Mouse (Mus musculus) heart, embryonic 13.5 days (tissue): ENCODE results near the gene Exog. TPM values are rescaled to one million over a fixed set of nuclear protein-coding genes. Genes with fewer than 3 reads are reported as not detected.

Experiments used
- ATAC-seq: fragments of 200-750 bp; cut with Nextera tagmentation; 2 replicates; pipeline ENCODE4 v1.8.0; 2017; ENCODE audit warnings: moderate TSS enrichment; ENCODE audit not compliant: insufficient number of reproducible peaks, low FRiP score, low TSS enrichment; ENCODE audit errors: extremely low read depth
- H3K27ac ChIP-seq: fragments of 300-500 bp; sonication (generic); replicated peaks from 2 replicates; pipeline ENCODE4 v1.5.1; 2015; ENCODE audit warnings: moderate library complexity, mild to moderate bottlenecking, inconsistent platforms
- H3K27me3 ChIP-seq: fragments of 300-500 bp; sonication (generic); replicated peaks from 2 replicates; pipeline ENCODE4 v1.6.1; 2015; ENCODE audit warnings: mild to moderate bottlenecking, inconsistent platforms
- H3K36me3 ChIP-seq: fragments of 300-500 bp; sonication (generic); 2 replicates; pipeline ENCODE4 v1.6.1; 2015; ENCODE audit warnings: mild to moderate bottlenecking, inconsistent platforms
- H3K4me1 ChIP-seq: fragments of 300-500 bp; sonication (generic); 2 replicates; pipeline ENCODE4 v1.6.1; 2015; ENCODE audit warnings: inconsistent platforms
- H3K4me2 ChIP-seq: fragments of 300-500 bp; sonication (generic); 2 replicates; pipeline ENCODE4 v1.6.1; 2015; ENCODE audit warnings: inconsistent platforms, mild to moderate bottlenecking, moderate library complexity
- H3K4me3 ChIP-seq: fragments of 300-500 bp; sonication (generic); 2 replicates; pipeline ENCODE4 v1.5.1; 2015; ENCODE audit warnings: moderate library complexity, mild to moderate bottlenecking, inconsistent platforms
- H3K9ac ChIP-seq: fragments of 300-500 bp; sonication (generic); 2 replicates; pipeline ENCODE4 v1.6.1; 2015; ENCODE audit warnings: inconsistent platforms, mild to moderate bottlenecking, moderate library complexity
- H3K9me3 ChIP-seq: fragments of 300-500 bp; sonication (generic); 2 replicates; pipeline ENCODE4 v1.6.1; 2016; ENCODE audit warnings: inconsistent platforms
- WGBS: fragments of 180-500 bp; shearing (Covaris S2); methylation state at CpG from one replicate; pipeline ENCODE4 v1.1.7; 2015; ENCODE audit warnings: mixed read lengths; 5-methylcytosine and 5-hydroxymethylcytosine counted together
- polyA plus RNA-seq: library from polyadenylated mRNA; unstranded; fragments of >200 nt; fragmentation: Nextera tagmentation; extraction: Ambion mirVana; gene quantifications from 2 replicates; pipeline ENCODE4 v1.2.1, GENCODE M21; 2015

Exog gene
- polyA plus RNA-seq, 1 experiment from 2014 or later = 12.4 TPM

- Histone ChIP-seq H3K4me1 (peaks cover 80% of the 10 kb centered on the region), H3K9ac (no peak overlapping the region), H3K27ac (no peak overlapping the region), H3K4me2 (no peak overlapping the region), H3K4me3 (no peak overlapping the region), H3K27me3 (no peaks in the 10 kb centered on the region), H3K36me3 (no peaks in the 10 kb centered on the region), H3K9me3 (no peaks in the 10 kb centered on the region)
- ATAC-seq = no peak
- 70% methylated on average over 12 of the region's 12 CpGs for WGBS
These were observed 24.8 kb upstream of the Exog start for GRCm38 (mm10) chr9:119419852-119420438.

- H3K27me3 ChIP-seq = no peaks in the 10 kb centered on the region
- peaks cover 23% of the 10 kb centered on the region for H3K36me3 ChIP-seq
- peak overlapping the region; percentile 96 for H3K27ac ChIP-seq
- 16% methylated on average over 7 of the region's 7 CpGs for WGBS
- H3K4me1 ChIP-seq = peaks cover 76% of the 10 kb centered on the region
- no peaks in the 10 kb centered on the region for H3K9me3 ChIP-seq
- H3K4me2 ChIP-seq = peak overlapping the region; percentile 59
- peak overlapping the region; percentile 74 for H3K9ac ChIP-seq
- H3K4me3 ChIP-seq = peak overlapping the region; percentile 18; the same call in 1 of the 2 replicates
- peak; percentile 82; the same call in 1 of the 2 replicates for ATAC-seq
These were observed 19.3 kb upstream of the Exog start for GRCm38 (mm10) chr9:119425217-119425975.

GRCm38 (mm10) chr9:119425976-119426415 lies 18.7 kb upstream of the Exog start:
- no peak for ATAC-seq
- H3K9me3 ChIP-seq = no peaks in the 10 kb centered on the region
- WGBS = 72% methylated on average over 13 of the region's 13 CpGs
- peak overlapping the region; percentile 96 for H3K27ac ChIP-seq
- peak overlapping the region; percentile 74 for H3K9ac ChIP-seq
- no peaks in the 10 kb centered on the region for H3K27me3 ChIP-seq
- no peak overlapping the region for H3K4me3 ChIP-seq
- peaks cover 70% of the 10 kb centered on the region for H3K4me1 ChIP-seq
- H3K36me3 ChIP-seq = peaks cover 26% of the 10 kb centered on the region
- H3K4me2 ChIP-seq = peak overlapping the region; percentile 59

DNA sequence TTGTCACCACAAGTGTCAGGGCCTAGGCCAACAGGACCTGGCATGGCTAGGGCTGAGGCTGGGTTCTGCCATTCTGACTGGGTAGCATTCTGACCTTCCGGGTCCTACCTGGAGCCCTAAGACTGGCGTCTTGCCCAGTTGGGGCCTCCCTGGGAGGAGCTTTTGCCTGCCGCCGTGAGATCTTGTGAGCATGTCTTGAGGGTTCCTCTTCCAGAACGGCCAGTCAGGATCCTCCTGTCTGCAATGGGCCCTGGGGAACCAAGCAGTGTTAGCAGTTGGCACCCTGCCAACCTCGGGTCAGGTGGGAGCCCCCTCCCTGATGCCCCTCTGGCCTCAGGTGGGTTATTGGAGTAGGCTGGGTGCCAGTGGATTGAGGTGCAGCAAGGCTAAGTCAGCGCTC lies 18.3 kb upstream of the Exog start:
- Histone ChIP-seq H3K4me2 (no peak overlapping the region), H3K4me3 (no peak overlapping the region), H3K9ac (peak overlapping the region; percentile 74), H3K9me3 (no peaks in the 10 kb centered on the region), H3K4me1 (peaks cover 65% of the 10 kb centered on the region), H3K27me3 (no peaks in the 10 kb centered on the region), H3K27ac (peak overlapping the region; percentile 96), H3K36me3 (peaks cover 28% of the 10 kb centered on the region)
- no peak for ATAC-seq
- WGBS = 53% methylated on average over 7 of the region's 7 CpGs

GRCm38 (mm10) chr9:119430311-119430710 lies 14.4 kb upstream of the Exog start:
- peak overlapping the region; percentile 10; the same call in 1 of the 2 replicates for H3K9ac ChIP-seq
- ATAC-seq = peak; percentile 38; the same call in 1 of the 2 replicates
- WGBS = 45% methylated on average over 7 of the region's 7 CpGs
- no peak overlapping the region for H3K27ac ChIP-seq
- no peaks in the 10 kb centered on the region for H3K9me3 ChIP-seq
- H3K27me3 ChIP-seq = no peaks in the 10 kb centered on the region
- H3K4me2 ChIP-seq = no peak overlapping the region
- H3K4me3 ChIP-seq = no peak overlapping the region
- peaks cover 29% of the 10 kb centered on the region for H3K4me1 ChIP-seq
- peaks cover 62% of the 10 kb centered on the region for H3K36me3 ChIP-seq

GRCm38 (mm10) chr9:119435855-119436254 lies 8.9 kb upstream of the Exog start:
- peaks cover 61% of the 10 kb centered on the region for H3K36me3 ChIP-seq
- H3K27ac ChIP-seq = no peak overlapping the region
- no peak overlapping the region for H3K9ac ChIP-seq
- H3K4me3 ChIP-seq = no peak overlapping the region
- no peaks in the 10 kb centered on the region for H3K27me3 ChIP-seq
- H3K4me1 ChIP-seq = no peaks in the 10 kb centered on the region
- ATAC-seq = no peak
- 50% methylated on average over 2 of the region's 2 CpGs for WGBS
- no peaks in the 10 kb centered on the region for H3K9me3 ChIP-seq
- no peak overlapping the region for H3K4me2 ChIP-seq

- ATAC-seq = no peak
- no peaks in the 10 kb centered on the region for H3K27me3 ChIP-seq
- H3K4me1 ChIP-seq = no peaks in the 10 kb centered on the region
- H3K9ac ChIP-seq = no peak overlapping the region
- 88% methylated on average over 12 of the region's 12 CpGs for whole genome bisulfite sequencing
- no peaks in the 10 kb centered on the region for H3K9me3 ChIP-seq
- H3K4me3 ChIP-seq = no peak overlapping the region
- H3K36me3 ChIP-seq = peaks cover 41% of the 10 kb centered on the region
- no peak overlapping the region for H3K4me2 ChIP-seq
- no peak overlapping the region for H3K27ac ChIP-seq
These were observed 6.7 kb upstream of the Exog start for GRCm38 (mm10) chr9:119438065-119438464.

DNA sequence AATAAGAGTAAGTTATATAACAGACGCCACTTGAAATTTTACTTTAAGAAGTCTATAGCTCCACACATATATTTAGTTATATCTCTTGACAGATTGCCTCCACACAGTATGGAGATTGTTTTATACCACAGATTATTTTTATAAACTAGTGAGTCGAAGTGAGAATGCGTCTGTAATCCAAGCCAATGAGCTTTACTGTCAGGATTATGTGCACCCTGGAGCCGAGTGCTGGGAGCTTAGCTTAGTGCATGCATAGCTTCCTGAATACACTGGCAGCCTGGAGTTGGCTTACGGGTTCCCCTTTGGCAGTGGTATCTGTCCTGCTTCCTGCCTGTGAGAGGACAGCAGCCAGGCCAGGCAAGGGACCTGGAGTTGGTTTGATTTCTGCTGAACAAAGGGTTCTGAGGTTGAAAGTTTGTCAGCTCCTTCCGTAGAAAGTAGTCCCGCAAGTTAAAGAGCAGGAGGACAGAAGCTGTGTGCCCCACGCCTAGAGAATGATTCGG lies 6.2 kb upstream of the Exog start:
- WGBS = 77% methylated on average over 9 of the region's 9 CpGs
- Histone ChIP-seq H3K9ac (no peak overlapping the region), H3K27ac (no peak overlapping the region), H3K9me3 (no peaks in the 10 kb centered on the region), H3K4me1 (no peaks in the 10 kb centered on the region), H3K27me3 (no peaks in the 10 kb centered on the region), H3K4me2 (no peak overlapping the region), H3K4me3 (no peak overlapping the region), H3K36me3 (peaks cover 37% of the 10 kb centered on the region)
- ATAC-seq = no peak

- Histone ChIP-seq H3K36me3 (peaks cover 38% of the 10 kb centered on the region), H3K27me3 (no peaks in the 10 kb centered on the region), H3K4me3 (peak overlapping the region; percentile 95), H3K4me2 (peak overlapping the region; percentile 97), H3K9me3 (no peaks in the 10 kb centered on the region), H3K9ac (peak overlapping the region; percentile 96), H3K4me1 (peaks cover 13% of the 10 kb centered on the region), H3K27ac (no peak overlapping the region)
- 21% methylated on average over 6 of the region's 6 CpGs for WGBS
- no peak for ATAC-seq
These were observed 994 bp downstream of the Exog start for GRCm38 (mm10) chr9:119445737-119446136.

GRCm38 (mm10) chr9:119455967-119456366 lies 11.2 kb downstream of the Exog start:
- Histone ChIP-seq H3K27me3 (no peaks in the 10 kb centered on the region), H3K27ac (no peak overlapping the region), H3K4me2 (no peak overlapping the region), H3K4me1 (peaks cover 22% of the 10 kb centered on the region), H3K4me3 (no peak overlapping the region), H3K9me3 (no peaks in the 10 kb centered on the region), H3K36me3 (peaks cover 57% of the 10 kb centered on the region), H3K9ac (no peak overlapping the region)
- ATAC-seq = no peak
- WGBS = 80% methylated on average over 14 of the region's 14 CpGs

GRCm38 (mm10) chr9:119457122-119457521 lies 12.4 kb downstream of the Exog start:
- Histone ChIP-seq H3K4me1 (peaks cover 22% of the 10 kb centered on the region), H3K9ac (no peak overlapping the region), H3K4me2 (0 out of 2 replicates have a peak overlapping the region, but pooled peaks have one; percentile 8), H3K36me3 (peaks cover 50% of the 10 kb centered on the region), H3K4me3 (no peak overlapping the region), H3K27ac (no peak overlapping the region), H3K9me3 (no peaks in the 10 kb centered on the region), H3K27me3 (no peaks in the 10 kb centered on the region)
- 59% methylated on average over 14 of the region's 14 CpGs for WGBS
- ATAC-seq = no peak
